Mouse (Mus musculus) intestine, postnatal 0 days (tissue): ENCODE data around the gene Krt33b. TPM values are rescaled to one million over a fixed set of nuclear protein-coding genes. Genes with fewer than 3 reads are reported as not detected.

Experiments used
- ATAC-seq: fragments of 200-750 bp; cut with Nextera tagmentation; 2 replicates; pipeline ENCODE4 v1.8.0; 2017; ENCODE audit warnings: mild to moderate bottlenecking, moderate TSS enrichment, moderate library complexity
- H3K27ac ChIP-seq: fragments of 300-500 bp; sonication (generic); 2 replicates; pipeline ENCODE4 v1.5.1; 2014; ENCODE audit warnings: mild to moderate bottlenecking, low read depth, low read length, moderate library complexity
- H3K27me3 ChIP-seq: fragments of 300-500 bp; sonication (generic); replicated peaks from 2 replicates; pipeline ENCODE4 v1.6.1; 2014; ENCODE audit warnings: low read length, mixed read lengths; ENCODE audit not compliant: control insufficient read depth, insufficient read depth
- H3K36me3 ChIP-seq: fragments of 300-500 bp; sonication (generic); 2 replicates; pipeline ENCODE4 v1.6.1; 2014; ENCODE audit warnings: mild to moderate bottlenecking, moderate library complexity; ENCODE audit not compliant: control insufficient read depth, insufficient read depth
- H3K4me1 ChIP-seq: fragments of 300-500 bp; sonication (generic); replicated peaks from 2 replicates; pipeline ENCODE4 v1.6.1; 2014; ENCODE audit warnings: antibody characterized with exemption, low read length, mixed read lengths; ENCODE audit not compliant: control insufficient read depth, insufficient read depth
- H3K4me2 ChIP-seq: fragments of 300-500 bp; sonication (generic); replicated peaks from 2 replicates; pipeline ENCODE4 v1.6.1; 2014; ENCODE audit warnings: low read depth, mild to moderate bottlenecking, moderate library complexity
- H3K4me3 ChIP-seq: fragments of 300-500 bp; sonication (generic); 2 replicates; pipeline ENCODE4 v1.5.1; 2014; ENCODE audit warnings: low read depth, low read length
- H3K9ac ChIP-seq: fragments of 300-500 bp; sonication (generic); 2 replicates; pipeline ENCODE4 v1.6.1; 2014; ENCODE audit warnings: mild to moderate bottlenecking, low read depth, low read length
- H3K9me3 ChIP-seq: fragments of 300-500 bp; sonication (generic); 2 replicates; pipeline ENCODE4 v1.6.1; 2016; ENCODE audit warnings: mixed run types; ENCODE audit not compliant: control insufficient read depth
- CTCF ChIP-seq: sonication (generic); IDR thresholded peaks from 2 replicates; pipeline ENCODE4 v1.5.1; 2016; ENCODE audit warnings: low read depth, mild to moderate bottlenecking, control low read depth, antibody characterized with exemption, moderate library complexity
- WGBS: fragments of 180-500 bp; shearing (Covaris S2); extraction: QIAGEN DNeasy Blood & Tissue Kit; methylation state at CpG from one replicate; pipeline ENCODE4 v1.1.7; 2014; 5-methylcytosine and 5-hydroxymethylcytosine counted together
- polyA plus RNA-seq: library from polyadenylated mRNA; unstranded; fragments of >200 nt; fragmentation: Nextera tagmentation; extraction: Ambion mirVana; gene quantifications from 2 replicates; pipeline ENCODE4 v1.2.1, GENCODE M21; 2015

Gene Krt33b
- polyA plus RNA-seq, 1 experiment from 2014 or later = not detected

DNA sequence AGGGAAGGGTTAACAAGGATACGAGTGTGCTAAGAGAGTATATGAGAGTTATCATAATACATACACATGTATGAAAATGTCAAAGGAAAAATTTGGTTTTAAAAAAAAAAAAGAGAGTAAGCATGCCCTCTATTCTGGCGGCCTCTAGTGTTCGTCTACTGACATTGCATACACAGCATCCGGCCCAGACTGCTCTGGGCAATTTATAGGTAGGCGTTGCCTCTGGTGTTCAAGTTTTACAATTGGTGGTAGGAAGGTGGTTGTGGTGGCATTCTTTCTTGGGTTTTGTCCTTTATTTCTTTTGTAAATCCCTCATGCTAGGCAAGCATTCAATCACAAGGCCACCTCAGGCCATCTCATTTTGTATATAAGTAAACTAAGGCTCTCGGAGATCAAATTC, 24.8 kb downstream of the Krt33b start:
- WGBS = 19% methylated on average over 6 of the region's 6 CpGs
- Histone ChIP-seq H3K36me3 (no peaks in the 10 kb centered on the region), H3K4me1 (no peaks in the 10 kb centered on the region), H3K27me3 (no peaks in the 10 kb centered on the region), H3K4me3 (no peak overlapping the region), H3K4me2 (no peak overlapping the region), H3K9ac (no peak overlapping the region), H3K27ac (no peak overlapping the region), H3K9me3 (no peaks in the 10 kb centered on the region)
- TF ChIP-seq CTCF = peak; percentile 87
- no peak for ATAC-seq

DNA sequence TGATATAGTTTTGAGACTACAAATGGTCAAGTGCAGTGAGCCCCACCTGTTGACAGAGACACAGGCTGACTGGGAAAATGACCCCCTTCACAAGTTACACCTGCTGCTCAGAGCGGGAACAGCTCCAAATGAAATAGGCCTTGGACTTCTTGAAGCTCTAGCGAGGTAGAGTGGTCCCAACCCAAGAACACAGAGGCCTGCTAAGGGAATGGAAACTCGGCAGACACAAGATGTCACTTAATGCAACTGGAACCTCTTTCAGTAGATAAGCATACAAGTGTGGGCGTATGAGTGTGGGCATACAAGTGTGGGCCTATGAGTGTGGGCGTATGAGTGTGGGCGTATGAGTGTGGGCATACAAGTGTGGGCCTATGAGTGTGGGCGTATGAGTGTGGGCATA, 30.6 kb downstream of the Krt33b start:
- ATAC-seq = no peak
- H3K4me2 ChIP-seq = no peak overlapping the region
- H3K27ac ChIP-seq = no peak overlapping the region
- no peaks in the 10 kb centered on the region for H3K9me3 ChIP-seq
- no peak overlapping the region for H3K9ac ChIP-seq
- 91% methylated on average over 7 of the region's 7 CpGs for WGBS
- H3K27me3 ChIP-seq = peaks cover 6% of the 10 kb centered on the region; the same call in 1 of the 2 replicates
- no peak overlapping the region for H3K4me3 ChIP-seq
- H3K4me1 ChIP-seq = no peaks in the 10 kb centered on the region
- TF ChIP-seq CTCF = no peak
- H3K36me3 ChIP-seq = no peaks in the 10 kb centered on the region

DNA sequence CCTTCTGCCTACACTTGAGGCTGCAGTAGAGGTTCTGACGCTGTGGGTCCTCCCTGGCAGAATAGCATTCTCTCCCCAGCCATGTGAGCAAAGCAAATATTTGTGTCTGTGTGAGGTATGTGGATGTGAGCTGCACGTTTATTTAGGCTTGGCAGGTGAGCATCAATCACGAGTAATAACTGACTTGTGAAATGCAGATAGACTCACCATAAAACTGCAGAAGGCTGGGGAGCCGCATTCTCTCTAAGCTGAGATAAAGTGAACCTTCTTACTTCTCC, 35.3 kb downstream of the Krt33b start:
- Histone ChIP-seq H3K9me3 (no peaks in the 10 kb centered on the region), H3K4me2 (no peak overlapping the region), H3K4me3 (no peak overlapping the region), H3K36me3 (no peaks in the 10 kb centered on the region), H3K27ac (no peak overlapping the region), H3K4me1 (no peaks in the 10 kb centered on the region), H3K9ac (no peak overlapping the region), H3K27me3 (peaks cover 15% of the 10 kb centered on the region; the same call in 1 of the 2 replicates)
- TF ChIP-seq CTCF = no peak
- 15% methylated on average over 4 of the region's 4 CpGs for WGBS
- ATAC-seq = no peak

DNA sequence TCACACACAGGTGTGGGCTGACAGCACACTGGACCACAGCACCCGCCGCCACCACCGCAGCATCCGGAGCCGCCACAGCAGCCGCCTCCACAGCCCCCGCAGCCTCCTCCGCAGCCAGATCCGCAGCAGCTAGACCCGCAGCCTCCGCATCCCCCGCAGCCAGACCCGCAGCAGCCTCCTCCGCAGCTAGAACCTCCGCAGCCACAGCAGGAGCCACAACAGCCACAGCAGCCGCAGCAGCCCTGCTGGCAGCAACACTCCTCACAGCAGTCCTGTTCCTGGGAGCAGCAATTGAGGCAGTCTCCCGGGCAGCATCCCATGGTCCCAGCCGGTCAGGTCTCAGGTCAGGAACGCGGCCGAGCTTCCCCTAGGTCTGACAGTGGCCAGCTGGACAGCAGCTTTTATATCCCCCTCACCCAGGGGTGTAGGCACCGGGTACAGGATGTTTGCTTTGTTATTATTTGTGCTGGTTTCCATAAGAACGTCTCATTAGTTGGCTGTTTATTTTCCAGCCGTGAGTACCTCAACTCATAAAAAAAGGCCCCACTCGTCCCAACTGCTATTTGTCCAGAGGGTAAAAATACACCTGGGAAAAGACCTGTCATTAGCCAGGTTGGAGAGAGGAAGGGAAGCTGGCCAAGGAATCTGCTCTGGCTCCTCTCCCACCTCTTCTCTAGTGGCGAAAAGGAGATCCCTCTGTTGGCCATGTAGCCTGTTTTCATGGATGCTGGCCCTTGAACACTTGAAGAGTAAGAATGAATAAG, 35.9 kb downstream of the Krt33b start, which contains the start of gene Krtap17-1:
TSS of gene Krtap17-1 (minus strand) at position 375 of the 764 bp plus-strand sequence.
- TF ChIP-seq CTCF = no peak
- H3K9ac ChIP-seq = no peak within 1 kb of the TSS
- no peaks in the 10 kb centered on the region for H3K36me3 ChIP-seq
- H3K9me3 ChIP-seq = no peaks in the 10 kb centered on the region
- no peak within 1 kb of the TSS for H3K4me3 ChIP-seq
- WGBS = 13% methylated on average over 26 of the region's 26 CpGs
- ATAC-seq = no peak
- no peak within 1 kb of the TSS for H3K27ac ChIP-seq
- peaks cover 15% of the 10 kb centered on the region; the same call in 1 of the 2 replicates for H3K27me3 ChIP-seq
- H3K4me2 ChIP-seq = no peak within 1 kb of the TSS
- no peaks in the 10 kb centered on the region for H3K4me1 ChIP-seq

DNA sequence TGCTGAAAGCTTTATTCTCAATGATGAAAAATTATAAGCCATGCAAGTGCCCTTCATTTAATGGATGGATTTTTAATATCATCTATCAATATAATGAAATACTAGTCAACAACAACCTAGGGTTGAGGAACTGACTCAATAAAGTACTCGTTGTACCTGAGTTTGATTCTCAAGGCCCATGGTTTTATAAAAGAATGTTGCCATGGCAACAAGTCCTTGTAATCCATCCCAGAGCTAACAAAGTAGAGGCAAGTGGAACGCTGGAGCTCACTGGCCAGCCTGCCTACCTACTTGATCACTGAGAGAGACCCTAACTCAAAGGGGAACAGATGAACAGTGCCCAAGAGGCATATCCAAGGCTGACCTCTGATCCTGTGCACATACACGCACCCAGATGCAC, 39.1 kb downstream of the Krt33b start:
- H3K4me1 ChIP-seq = no peaks in the 10 kb centered on the region
- H3K36me3 ChIP-seq = no peaks in the 10 kb centered on the region
- no peak overlapping the region for H3K4me2 ChIP-seq
- no peaks in the 10 kb centered on the region for H3K9me3 ChIP-seq
- no peak for TF ChIP-seq CTCF
- no peak overlapping the region for H3K4me3 ChIP-seq
- no peak for ATAC-seq
- no peak overlapping the region for H3K27ac ChIP-seq
- WGBS = 73% methylated on average over 3 of the region's 3 CpGs
- H3K9ac ChIP-seq = no peak overlapping the region
- peaks cover 9% of the 10 kb centered on the region; the same call in 1 of the 2 replicates for H3K27me3 ChIP-seq

DNA sequence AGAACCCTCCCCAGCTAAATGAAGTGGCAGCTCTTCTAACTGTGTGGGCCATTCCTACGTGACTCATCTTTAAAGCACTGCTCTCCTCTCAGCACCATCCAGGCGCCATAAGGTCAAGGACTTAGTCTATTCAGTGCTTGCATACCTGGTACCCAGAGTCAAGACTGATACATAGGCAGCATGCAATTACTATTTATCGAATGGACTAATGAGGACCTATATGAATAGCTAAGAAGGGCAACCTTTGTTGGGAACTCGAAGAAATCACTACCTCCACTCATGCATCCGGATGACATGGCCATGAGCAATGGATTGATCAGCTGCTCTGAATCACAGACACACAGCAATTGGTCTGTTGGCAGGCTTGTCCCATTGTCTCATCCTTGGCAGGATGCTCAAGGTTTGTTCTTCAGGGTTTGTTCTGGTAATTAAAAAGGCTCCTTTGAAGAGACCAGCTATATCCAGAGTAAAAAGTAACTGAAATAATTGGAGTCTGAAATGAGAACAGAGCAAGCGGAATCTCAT, 39.7 kb downstream of the Krt33b start:
- no peak for TF ChIP-seq CTCF

More for the DNA sequence above, 39.7 kb downstream of the Krt33b start:
- no peak overlapping the region for H3K9ac ChIP-seq
- no peak overlapping the region for H3K27ac ChIP-seq
- no peak for ATAC-seq
- no peak overlapping the region for H3K4me3 ChIP-seq
- WGBS = 82% methylated on average over 6 of the region's 6 CpGs
- no peak overlapping the region for H3K4me2 ChIP-seq
- no peaks in the 10 kb centered on the region for H3K36me3 ChIP-seq
- peaks cover 9% of the 10 kb centered on the region; the same call in 1 of the 2 replicates for H3K27me3 ChIP-seq
- H3K9me3 ChIP-seq = no peaks in the 10 kb centered on the region
- no peaks in the 10 kb centered on the region for H3K4me1 ChIP-seq
